Mouse (Mus musculus) hindbrain, postnatal 0 days (tissue): Measurements from ENCODE around the gene Scaper. TPM values are rescaled to one million over a fixed set of nuclear protein-coding genes. Genes with fewer than 3 reads are reported as not detected.

Experiments used
- ATAC-seq: fragments of 200-750 bp; cut with Nextera tagmentation; 2 replicates; pipeline ENCODE4 v1.8.0; 2017; ENCODE audit warnings: mild to moderate bottlenecking, moderate TSS enrichment, moderate library complexity
- DNase-seq: peaks from one replicate; pipeline ENCODE4 v3.0.0-alpha.2; 2015; ENCODE audit warnings: low spot score
- H3K27ac ChIP-seq: fragments of 300-500 bp; sonication (generic); 2 replicates; pipeline ENCODE4 v1.5.1; 2014; ENCODE audit warnings: mild to moderate bottlenecking
- H3K27me3 ChIP-seq: fragments of 300-500 bp; sonication (generic); 2 replicates; pipeline ENCODE4 v1.6.1; 2014; ENCODE audit warnings: low read length, mixed read lengths; ENCODE audit not compliant: insufficient read depth
- H3K36me3 ChIP-seq: fragments of 300-500 bp; sonication (generic); 2 replicates; pipeline ENCODE4 v1.6.1; 2014; ENCODE audit warnings: low read length, mixed read lengths; ENCODE audit not compliant: insufficient read depth
- H3K4me1 ChIP-seq: fragments of 300-500 bp; sonication (generic); 2 replicates; pipeline ENCODE4 v1.6.1; 2014; ENCODE audit warnings: antibody characterized with exemption, low read length, mixed read lengths; ENCODE audit not compliant: insufficient read depth
- H3K4me2 ChIP-seq: fragments of 300-500 bp; sonication (generic); 2 replicates; pipeline ENCODE4 v1.6.1; 2014; ENCODE audit warnings: low read depth, mild to moderate bottlenecking, low read length, moderate library complexity, mixed read lengths
- H3K4me3 ChIP-seq: fragments of 300-500 bp; sonication (generic); 2 replicates; pipeline ENCODE4 v1.5.1; 2014; ENCODE audit warnings: low read length
- H3K9ac ChIP-seq: fragments of 300-500 bp; sonication (generic); replicated peaks from 2 replicates; pipeline ENCODE4 v1.6.1; 2014; ENCODE audit warnings: mild to moderate bottlenecking, low read length, moderate library complexity, mixed read lengths
- H3K9me3 ChIP-seq: fragments of 300-500 bp; sonication (generic); 2 replicates; pipeline ENCODE4 v1.6.1; 2016; ENCODE audit warnings: low read length, mixed read lengths
- CTCF ChIP-seq: IDR thresholded peaks from 2 replicates; pipeline ENCODE4 v1.5.1; 2016; ENCODE audit warnings: antibody characterized with exemption, control low read depth, low read depth
- WGBS: fragments of 180-500 bp; shearing (Covaris S2); extraction: QIAGEN DNeasy Blood & Tissue Kit; methylation state at CpG from one replicate; pipeline ENCODE4 v1.1.7; 2014; 5-methylcytosine and 5-hydroxymethylcytosine counted together
- polyA plus RNA-seq: library from polyadenylated mRNA; unstranded; fragments of >200 nt; fragmentation: Nextera tagmentation; extraction: Ambion mirVana; gene quantifications from 2 replicates; pipeline ENCODE4 v1.2.1, GENCODE M21; 2015
- total RNA-seq: library from RNA; depleted of rRNA; stranded (reverse); fragments of >200 nt; gene quantifications from 2 replicates; pipeline ENCODE4 v1.2.3, GENCODE M21; 2014; rRNA removed

The Scaper gene
- 25.9 and 31.8 TPM in 2 replicates for total RNA-seq
- 28.9 and 29.9 TPM in 2 replicates for polyA plus RNA-seq

- peak within 1 kb of the TSS; percentile 85 for H3K4me3 ChIP-seq
- H3K36me3 ChIP-seq: no peaks in the 10 kb centered on the region
- no peaks in the 10 kb centered on the region for H3K9me3 ChIP-seq
- ATAC-seq (peak; percentile 98), DNase-seq (peak; percentile 95)
- H3K4me2 ChIP-seq: peak within 1 kb of the TSS; percentile 60
- peaks cover 18% of the 10 kb centered on the region for H3K4me1 ChIP-seq
- H3K27me3 ChIP-seq: no peaks in the 10 kb centered on the region
- 1% methylated on average over 54 of the region's 60 CpGs for WGBS
- H3K27ac ChIP-seq: peak within 1 kb of the TSS; percentile 91
- H3K9ac ChIP-seq: peak within 1 kb of the TSS; percentile 80
- TF ChIP-seq CTCF: peak; percentile 45
These were observed at the start of gene Scaper for GRCm38 (mm10) chr9:55937664-55938617. TSS of gene Scaper (minus strand) at chr9:55938119.

DNA sequence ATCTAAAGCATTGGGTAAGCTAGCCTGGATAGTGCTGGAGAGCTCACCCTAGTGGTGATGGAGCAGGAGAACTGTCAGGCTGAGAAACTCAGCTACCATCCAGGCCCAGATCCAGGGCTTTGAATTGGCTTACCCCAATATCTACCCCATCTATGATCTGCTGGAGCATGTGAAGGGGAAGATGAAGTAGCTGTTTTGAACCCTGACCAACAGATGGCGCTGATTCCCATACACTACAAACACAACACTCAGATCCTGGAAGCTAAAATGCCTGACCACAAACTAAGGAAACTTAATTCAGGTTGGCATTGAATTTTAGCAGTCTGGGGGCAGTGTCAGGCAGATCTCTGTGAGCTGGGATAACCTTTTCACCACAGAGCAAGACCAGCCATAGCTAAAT is 8.9 kb upstream of the Scaper start:
- H3K27ac ChIP-seq: no peak overlapping the region
- DNase-seq: peak; percentile 15
- no peak for ATAC-seq
- no peak overlapping the region for H3K4me2 ChIP-seq
- no peaks in the 10 kb centered on the region for H3K4me1 ChIP-seq
- H3K4me3 ChIP-seq: no peak overlapping the region
- H3K27me3 ChIP-seq: no peaks in the 10 kb centered on the region
- H3K9me3 ChIP-seq: no peaks in the 10 kb centered on the region
- TF ChIP-seq CTCF: peak; percentile 51
- no peaks in the 10 kb centered on the region for H3K36me3 ChIP-seq
- H3K9ac ChIP-seq: no peak overlapping the region
- 17% methylated on average over 1 of the region's 1 CpGs for WGBS

DNA sequence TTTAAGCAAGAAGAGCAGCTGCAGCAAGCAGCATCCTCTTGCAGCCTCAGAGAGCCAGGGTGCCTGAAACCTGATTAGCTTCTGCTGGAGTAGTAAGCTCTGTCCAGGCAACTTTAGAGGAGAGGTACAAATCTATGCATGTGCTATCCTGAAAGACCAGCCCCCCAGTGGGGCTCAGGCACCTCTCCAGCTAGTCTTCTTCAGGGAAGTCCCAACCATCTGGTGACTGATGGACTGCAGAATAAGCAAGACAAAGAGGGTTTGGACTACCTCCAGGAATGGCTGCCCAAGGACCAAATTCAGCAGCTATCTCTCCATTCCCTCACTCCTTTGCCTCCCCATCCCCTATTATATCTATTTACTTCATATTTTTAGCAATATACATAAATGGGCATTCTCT is 3.4 kb upstream of the Scaper start:
- no peak overlapping the region for H3K9ac ChIP-seq
- no peaks in the 10 kb centered on the region for H3K27me3 ChIP-seq
- peaks cover 17% of the 10 kb centered on the region for H3K4me1 ChIP-seq
- H3K36me3 ChIP-seq: no peaks in the 10 kb centered on the region
- H3K9me3 ChIP-seq: no peaks in the 10 kb centered on the region
- no peak overlapping the region for H3K4me3 ChIP-seq
- no peak for TF ChIP-seq CTCF
- no peak overlapping the region for H3K27ac ChIP-seq
- H3K4me2 ChIP-seq: no peak overlapping the region
- DNase-seq (peak; percentile 4), ATAC-seq (no peak)

DNA sequence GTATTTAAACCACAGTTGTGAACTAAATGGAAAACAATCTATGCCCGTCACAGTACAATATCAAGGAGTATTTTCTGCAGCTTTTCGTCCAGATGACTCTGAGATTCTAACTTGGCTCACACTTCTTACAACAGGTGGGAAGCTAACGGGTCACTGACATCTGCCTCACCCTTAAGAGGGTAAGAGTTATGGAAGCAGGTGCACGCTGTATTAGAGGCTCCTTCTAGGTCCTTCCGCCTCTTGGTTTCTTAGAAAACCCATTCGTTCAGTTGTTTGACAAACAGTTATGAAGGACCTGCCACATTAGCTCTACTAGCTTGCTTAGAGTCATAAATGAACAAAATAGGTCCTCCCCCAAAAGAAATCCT is 683 bp upstream of the Scaper start:
- Histone ChIP-seq H3K4me1 (peaks cover 18% of the 10 kb centered on the region), H3K9me3 (no peaks in the 10 kb centered on the region), H3K4me2 (peak overlapping the region; percentile 60), H3K27ac (no peak overlapping the region), H3K4me3 (peak overlapping the region; percentile 85), H3K36me3 (no peaks in the 10 kb centered on the region), H3K27me3 (no peaks in the 10 kb centered on the region), H3K9ac (peak overlapping the region; percentile 80)
- TF ChIP-seq CTCF: no peak
- no peak for DNase-seq
- ATAC-seq: no peak
- 53% methylated on average over 6 of the region's 6 CpGs for WGBS

DNA sequence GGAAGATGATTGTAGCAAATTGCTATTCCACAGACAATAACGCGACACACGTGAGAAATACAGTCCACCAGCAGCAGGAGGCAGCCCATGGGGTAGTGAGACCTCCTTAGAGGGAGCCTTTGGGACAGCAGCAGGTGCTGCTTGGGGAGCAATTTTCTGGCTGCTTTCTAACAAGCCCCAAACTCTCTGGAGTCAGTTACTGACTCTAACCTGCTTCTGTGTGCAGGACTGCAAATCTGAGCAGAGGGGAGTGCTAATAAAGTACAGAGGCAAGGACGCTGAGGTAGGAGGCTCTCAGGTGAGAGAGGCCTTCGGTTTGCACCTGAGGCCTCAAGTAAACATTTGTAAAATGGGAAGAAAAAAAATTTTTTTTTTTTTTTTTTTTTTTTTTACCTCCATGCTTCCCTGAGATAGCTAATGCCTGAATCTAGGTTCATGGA is 675 bp downstream of the Scaper start:
- no peak for ATAC-seq
- peak; percentile 26 for TF ChIP-seq CTCF
- WGBS: 21% methylated on average over 5 of the region's 5 CpGs

GRCm38 (mm10) chr9:55932482-55932881 is 5.4 kb downstream of the Scaper start:
- Histone ChIP-seq H3K4me1 (peaks cover 9% of the 10 kb centered on the region; the same call in 1 of the 2 replicates), H3K4me3 (no peak overlapping the region), H3K27me3 (no peaks in the 10 kb centered on the region), H3K27ac (no peak overlapping the region), H3K36me3 (no peaks in the 10 kb centered on the region), H3K9me3 (no peaks in the 10 kb centered on the region), H3K4me2 (no peak overlapping the region), H3K9ac (no peak overlapping the region)
- no peak for TF ChIP-seq CTCF
- 48% methylated on average over 1 of the region's 1 CpGs for WGBS
- ATAC-seq (no peak), DNase-seq (no peak)

More for the DNA sequence above, 675 bp downstream of the Scaper start:
- H3K27ac ChIP-seq: peak overlapping the region; percentile 91
- H3K36me3 ChIP-seq: no peaks in the 10 kb centered on the region
- peak overlapping the region; percentile 80 for H3K9ac ChIP-seq
- DNase-seq: peak; percentile 48
- H3K27me3 ChIP-seq: no peaks in the 10 kb centered on the region
- peaks cover 18% of the 10 kb centered on the region for H3K4me1 ChIP-seq
- H3K4me3 ChIP-seq: peak overlapping the region; percentile 85
- peak overlapping the region; percentile 60 for H3K4me2 ChIP-seq
- H3K9me3 ChIP-seq: no peaks in the 10 kb centered on the region

DNA sequence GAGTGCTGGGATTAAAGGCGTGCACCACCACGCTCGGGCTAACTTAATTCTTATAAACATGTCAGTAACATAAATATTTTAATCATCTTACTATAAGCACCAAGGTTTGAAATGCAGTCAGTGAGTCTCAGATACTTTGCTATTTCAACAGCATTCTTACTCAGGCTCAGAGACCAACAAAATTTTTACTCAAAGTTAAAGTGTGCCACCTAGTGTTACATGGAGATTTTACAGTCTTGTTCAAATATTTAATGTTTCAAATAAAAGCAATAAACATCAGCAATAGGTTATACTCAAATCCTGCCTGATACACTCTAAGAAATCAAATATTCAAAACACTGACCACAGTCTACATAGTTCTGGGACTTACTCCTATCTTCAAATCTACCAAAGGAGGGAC is 19.3 kb downstream of the Scaper start:
- Histone ChIP-seq H3K9ac (no peak overlapping the region), H3K36me3 (no peaks in the 10 kb centered on the region), H3K4me3 (no peak overlapping the region), H3K4me2 (no peak overlapping the region), H3K9me3 (no peaks in the 10 kb centered on the region), H3K27me3 (no peaks in the 10 kb centered on the region), H3K27ac (no peak overlapping the region), H3K4me1 (no peaks in the 10 kb centered on the region)
- DNase-seq: peak; percentile 74
- peak; percentile 67 for TF ChIP-seq CTCF
- no peak for ATAC-seq
- WGBS: 70% methylated on average over 3 of the region's 3 CpGs
